Mouse (Mus musculus): ENCODE measurements around the gene Nipsnap3a. TPM values are rescaled to one million over a fixed set of nuclear protein-coding genes. Genes with fewer than 3 reads are reported as not detected.

Nipsnap3a gene
- polyA plus RNA-seq (2012), result not detected in 2 replicates

DNA sequence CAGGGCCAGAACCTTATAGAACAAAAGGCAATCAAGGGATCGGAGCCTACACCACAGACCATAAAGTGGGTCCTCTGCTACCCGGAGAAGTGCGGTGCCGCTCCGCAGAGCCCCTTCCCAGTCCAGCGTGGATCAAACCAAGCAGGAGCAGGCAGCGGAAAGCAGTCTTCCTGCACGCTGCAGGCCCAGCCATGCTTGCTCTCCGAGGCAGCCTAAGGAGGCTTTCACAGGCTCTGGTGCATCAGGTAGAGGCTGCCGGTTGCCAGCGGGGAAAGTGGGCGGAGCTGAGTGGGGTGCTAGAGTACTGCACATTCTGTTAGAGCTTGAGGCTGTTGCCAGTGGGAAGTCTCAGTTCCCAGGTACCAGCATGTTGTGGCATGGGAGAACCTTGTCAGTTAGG lies at the start of gene Nipsnap3a:
TSS of gene Nipsnap3a (plus strand) at position 25 of the 400 bp plus-strand sequence.
- TF ChIP-seq GATA1 (IDR thresholded peaks at IDR 0.05; ENCODE audit: low read length), result no peak

DNA sequence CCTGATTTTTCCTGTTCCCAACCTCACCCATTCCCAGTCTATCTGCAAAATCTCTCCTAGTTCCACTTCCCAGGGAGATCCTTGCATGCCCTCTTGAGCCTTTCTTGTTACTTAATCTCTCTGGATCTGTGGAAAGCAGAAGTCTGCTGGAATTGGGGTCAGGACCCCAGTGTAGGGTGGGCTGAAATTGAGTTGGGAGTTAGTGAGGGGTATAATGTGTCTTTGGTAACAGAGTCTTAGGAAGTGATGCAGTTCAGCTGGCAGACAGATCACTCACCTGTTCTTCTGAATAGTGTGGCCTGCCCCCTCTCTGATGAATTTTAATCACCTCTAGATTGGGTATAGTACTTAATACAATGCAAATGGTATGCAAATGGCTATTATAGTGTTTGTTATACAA lies 42.4 kb upstream of the Nipsnap3a start:
- TF ChIP-seq GATA1 (IDR thresholded peaks at IDR 0.05; ENCODE audit: low read length), result no peak

DNA sequence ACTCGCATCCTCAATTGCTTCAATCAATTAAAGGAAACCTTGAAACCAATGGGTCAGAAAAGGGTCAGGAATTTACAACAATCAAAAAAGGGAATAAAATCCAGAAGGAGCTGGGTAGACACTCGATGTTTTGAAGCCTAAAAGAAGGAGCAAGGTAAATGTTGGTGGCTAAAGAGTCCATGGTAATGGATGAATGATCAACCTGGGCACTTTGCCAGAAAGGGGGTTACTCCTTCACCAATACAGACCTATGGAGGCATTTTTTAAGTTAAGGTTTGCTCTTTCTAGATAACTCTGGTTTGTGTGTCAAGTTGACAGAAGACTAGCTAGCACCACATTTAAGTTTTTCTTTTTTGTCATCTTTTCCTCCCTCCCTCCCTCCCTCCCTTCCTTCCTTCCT lies 40.1 kb upstream of the Nipsnap3a start:
- TF ChIP-seq GATA1 (IDR thresholded peaks at IDR 0.05; ENCODE audit: low read length), result no peak

DNA sequence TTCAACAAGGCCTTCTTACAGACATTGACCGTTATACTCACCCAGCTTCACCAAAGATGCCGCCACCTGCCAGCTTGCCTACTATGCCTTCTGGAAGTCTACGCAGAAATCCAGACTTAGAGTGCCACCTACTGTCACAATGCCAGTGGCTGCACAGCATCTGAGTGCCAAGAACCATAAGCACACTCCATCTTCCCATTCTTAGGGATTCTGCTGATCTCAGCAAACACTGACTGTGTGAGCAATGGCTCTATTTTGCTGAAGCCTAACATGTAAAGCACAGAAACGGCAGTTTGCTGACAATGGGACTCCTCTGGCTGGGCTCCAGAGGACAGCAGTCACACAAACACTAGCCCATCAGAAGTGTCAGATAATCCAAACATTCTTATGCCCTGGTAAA lies 30.4 kb upstream of the Nipsnap3a start:
- TF ChIP-seq GATA1 (IDR thresholded peaks at IDR 0.05; ENCODE audit: low read length), result no peak

DNA sequence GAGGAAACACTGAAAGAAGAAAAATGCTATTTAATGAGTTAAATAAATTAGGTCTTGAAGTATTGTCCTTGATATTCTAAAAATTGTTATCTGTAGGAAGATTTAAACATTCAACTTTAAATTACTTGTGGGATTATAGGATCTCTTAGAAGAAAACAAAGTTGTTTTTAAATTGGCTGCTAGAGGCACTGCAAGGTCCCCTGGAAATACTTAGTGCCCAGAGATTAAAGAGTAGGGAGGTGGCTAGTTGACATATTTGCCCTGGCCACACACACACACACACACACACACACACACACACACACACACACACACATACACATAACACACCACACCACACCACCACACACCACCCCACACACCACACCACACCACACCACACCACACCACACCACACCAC lies 24.8 kb upstream of the Nipsnap3a start, which contains the start of gene Olfr270:
TSS of gene Olfr270 (plus strand) at position 301 of the 400 bp plus-strand sequence.
- TF ChIP-seq GATA1 (IDR thresholded peaks at IDR 0.05; ENCODE audit: low read length), result no peak

DNA sequence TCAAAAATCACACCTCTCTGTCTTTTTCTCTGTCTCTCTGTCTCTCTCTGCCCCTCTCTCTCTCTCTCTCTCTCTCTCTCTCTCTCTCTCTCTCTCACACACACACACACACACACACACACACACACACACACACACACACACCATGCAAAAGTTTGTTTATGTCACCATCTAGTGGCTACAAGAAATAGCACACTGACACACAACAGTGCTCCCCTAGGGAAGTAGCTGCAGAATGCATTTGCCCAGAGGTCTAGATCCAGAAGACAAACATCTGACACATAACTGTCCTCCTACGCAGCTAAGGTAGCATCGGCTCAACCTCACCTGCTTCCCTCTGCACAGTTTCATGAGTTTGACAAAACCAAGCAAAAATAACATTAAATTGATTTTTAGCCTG lies 3.9 kb upstream of the Nipsnap3a start:
- TF ChIP-seq GATA1 (IDR thresholded peaks at IDR 0.05; ENCODE audit: low read length), result no peak

DNA sequence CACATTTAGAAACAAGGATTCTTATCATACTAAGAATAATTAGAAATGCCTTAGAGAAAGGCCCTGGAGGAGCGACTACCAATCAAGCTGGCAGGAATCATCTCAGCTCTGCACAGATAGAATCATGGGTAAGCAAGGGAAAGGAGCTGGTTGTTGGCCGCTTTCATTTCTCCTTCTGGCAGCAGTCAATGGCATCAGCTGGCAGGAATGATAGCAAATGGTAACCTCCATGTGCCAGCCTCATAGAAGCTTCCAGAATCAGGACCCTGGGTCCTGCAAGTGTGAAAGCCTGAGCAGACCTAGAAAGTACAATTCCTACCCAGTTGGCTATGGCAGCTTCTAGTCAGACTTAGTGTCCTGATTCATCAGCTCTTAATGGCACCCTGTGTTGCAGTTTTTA lies 2.8 kb upstream of the Nipsnap3a start:
- TF ChIP-seq GATA1 (IDR thresholded peaks at IDR 0.05; ENCODE audit: low read length), result no peak

DNA sequence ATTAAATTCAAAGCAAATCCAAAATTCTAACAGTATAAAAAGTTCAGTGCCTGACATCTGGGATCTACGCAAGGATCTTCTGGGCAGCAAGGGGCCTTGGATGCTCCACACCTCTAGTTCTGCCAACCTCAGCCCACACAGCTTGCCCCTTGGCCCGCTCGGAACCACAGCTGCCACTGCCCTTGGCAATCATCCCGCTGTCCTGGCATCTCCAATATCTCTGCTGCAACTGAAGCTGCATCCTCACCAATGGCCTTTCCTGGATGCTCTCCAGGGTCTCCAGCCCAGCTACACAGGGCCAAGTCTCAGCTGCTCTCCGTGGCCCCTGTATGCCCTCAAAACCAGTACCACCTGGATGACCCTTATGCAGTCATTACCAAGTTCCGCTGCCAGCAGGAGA lies 10.4 kb downstream of the Nipsnap3a start:
- TF ChIP-seq GATA1 (IDR thresholded peaks at IDR 0.05; ENCODE audit: low read length), result no peak

DNA sequence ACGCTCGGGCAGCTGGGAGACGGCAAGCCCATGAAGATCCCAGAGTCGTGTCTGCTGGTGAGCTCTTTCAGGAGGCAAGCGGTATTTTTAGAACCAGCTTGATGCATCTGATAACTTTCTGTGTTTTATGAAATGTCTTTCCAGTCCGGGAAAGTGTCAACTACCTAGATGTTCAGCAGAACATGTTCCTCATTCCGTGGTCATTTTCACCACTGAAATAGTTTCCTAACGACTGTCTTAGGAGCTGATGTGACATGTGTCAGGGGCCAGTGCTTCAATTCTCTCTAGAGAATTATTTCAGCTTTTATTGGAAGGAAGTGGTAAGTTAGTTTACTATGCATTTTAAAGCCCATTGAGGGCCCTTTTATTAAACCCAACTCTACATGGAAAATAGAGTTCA lies 11.1 kb downstream of the Nipsnap3a start:
- no peak for TF ChIP-seq GATA1 (IDR thresholded peaks at IDR 0.05; ENCODE audit: low read length)

DNA sequence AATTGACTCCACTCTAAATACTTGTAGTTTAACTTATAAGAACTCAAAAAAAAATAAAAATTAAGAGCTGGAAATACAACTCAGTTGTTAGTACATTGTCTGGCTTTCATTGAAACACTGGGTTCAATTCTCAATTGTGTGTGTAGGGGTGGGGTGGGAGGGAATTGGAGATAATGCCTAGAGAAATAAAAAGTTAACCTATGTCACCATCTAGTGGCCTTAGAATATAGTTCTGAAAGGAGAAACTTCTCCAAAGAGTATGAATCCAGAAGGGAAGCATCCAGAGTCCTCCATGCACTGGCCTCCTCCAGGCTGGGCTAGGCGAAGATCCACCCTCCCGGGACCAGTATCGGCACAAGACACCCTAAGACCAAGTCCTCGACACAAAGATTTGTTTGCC lies 20.1 kb downstream of the Nipsnap3a start:
- TF ChIP-seq GATA1 (IDR thresholded peaks at IDR 0.05; ENCODE audit: low read length), result no peak

DNA sequence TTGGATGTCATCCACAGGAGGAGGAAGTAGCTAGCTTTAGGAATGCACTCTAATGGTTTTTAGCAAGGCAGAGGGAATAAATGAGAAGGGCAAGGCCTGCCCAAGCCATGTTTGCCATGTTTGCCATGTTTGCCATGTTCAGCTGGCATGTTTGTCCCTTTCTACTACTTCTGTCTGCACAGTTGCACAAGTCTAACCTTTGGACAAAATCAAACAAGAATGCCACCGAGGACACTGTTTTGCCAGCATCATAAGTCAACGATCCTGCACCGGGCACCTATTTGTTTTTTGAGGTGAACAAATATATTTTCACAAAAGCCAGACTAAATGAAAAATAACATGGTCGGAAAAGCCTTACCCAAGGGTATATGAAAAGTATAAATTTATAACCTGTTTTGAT lies 20.8 kb downstream of the Nipsnap3a start:
- TF ChIP-seq GATA1 (IDR thresholded peaks at IDR 0.05; ENCODE audit: low read length), result no peak

DNA sequence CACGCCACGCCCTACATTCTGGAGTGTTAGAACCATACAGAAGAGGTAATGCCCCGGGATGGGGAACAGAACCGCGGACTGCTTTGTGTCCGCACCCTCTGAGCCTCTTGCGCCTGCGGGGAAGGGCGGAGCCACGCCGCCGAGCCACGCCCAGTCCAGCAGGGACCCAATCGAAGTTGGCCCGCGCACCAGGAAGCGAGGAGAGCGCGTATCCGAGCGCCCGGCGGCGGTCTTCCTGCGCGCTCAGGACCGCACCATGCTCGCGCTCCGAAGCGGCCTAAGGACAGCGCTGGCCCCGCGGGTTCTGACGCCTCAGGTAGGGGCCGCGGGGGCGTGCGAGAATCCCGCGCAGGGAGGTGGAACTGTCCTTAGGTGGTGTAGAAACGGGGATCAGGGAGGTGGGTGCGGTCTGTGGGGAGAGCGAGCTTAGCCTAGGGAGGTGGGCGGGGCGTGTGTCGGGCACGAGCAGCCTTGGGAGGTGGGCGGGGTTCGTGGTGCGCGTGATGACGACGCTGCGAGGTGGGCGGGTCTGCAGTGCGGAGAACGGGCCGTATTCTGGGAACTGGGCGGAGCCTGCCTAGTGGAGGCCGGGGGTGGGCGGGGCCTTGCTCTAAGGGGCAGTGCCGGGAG lies 22.8 kb downstream of the Nipsnap3a start, which contains the start of gene Nipsnap3b:
TSS of gene Nipsnap3b (plus strand) at position 149 of the 630 bp plus-strand sequence.
- no peak for TF ChIP-seq GATA1 (IDR thresholded peaks at IDR 0.05; ENCODE audit: low read length)

DNA sequence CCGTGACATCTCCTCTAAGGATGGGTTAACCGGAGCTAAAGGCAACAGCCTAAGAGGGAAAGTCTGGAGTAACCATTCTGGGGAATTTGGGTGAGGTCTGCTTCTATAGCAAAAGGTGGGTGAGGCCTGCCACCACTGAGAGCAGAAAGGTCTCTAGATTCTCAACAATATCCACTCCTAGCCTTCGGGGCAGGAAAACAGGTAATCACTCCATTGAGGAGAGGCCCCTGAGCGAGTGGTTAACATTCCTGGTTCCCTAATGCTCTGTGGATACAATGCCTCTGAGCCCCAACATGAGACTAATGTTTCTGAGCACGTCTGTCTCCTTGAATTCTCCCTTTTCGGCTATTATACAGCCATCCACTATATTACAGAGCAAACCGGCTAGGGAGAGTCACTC lies 25.3 kb downstream of the Nipsnap3a start:
- TF ChIP-seq GATA1 (IDR thresholded peaks at IDR 0.05; ENCODE audit: low read length), result no peak

DNA sequence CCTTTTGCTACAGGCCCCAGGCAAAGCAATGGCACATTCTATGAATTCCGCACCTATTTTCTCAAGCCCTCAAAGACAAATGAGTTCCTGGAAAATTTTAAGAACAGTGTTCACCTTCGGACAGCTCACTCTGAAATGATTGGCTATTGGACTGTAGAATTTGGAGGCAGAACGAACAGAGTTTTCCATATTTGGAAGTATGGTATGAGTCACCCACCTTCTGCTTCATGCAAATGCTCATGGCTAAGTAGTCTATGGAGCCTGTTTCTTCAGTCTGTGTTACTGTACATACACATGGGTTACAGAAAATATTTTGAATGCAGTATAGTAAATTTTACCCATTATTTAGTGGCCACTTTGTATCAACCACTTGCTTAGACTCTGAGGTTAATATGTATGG lies 26.0 kb downstream of the Nipsnap3a start:
- no peak for TF ChIP-seq GATA1 (IDR thresholded peaks at IDR 0.05; ENCODE audit: low read length)

DNA sequence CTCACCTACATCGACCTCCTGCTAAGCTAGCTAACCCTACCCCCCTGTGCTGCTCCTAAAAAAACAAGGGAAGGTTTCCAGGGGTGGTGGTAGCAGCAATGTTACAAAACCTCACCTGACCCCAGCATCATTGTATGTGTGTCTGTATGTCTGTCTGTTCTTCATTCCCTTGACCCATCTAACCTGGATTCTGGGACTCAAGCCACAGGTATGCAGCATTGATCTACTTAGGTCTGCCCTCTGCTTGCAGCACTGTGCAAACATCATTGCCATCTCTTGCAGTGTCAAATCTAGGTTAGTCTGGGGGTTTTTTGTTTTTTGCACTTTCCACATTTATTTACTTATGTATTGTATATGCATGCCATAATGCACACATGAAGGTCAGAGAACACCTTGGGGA lies 29.3 kb downstream of the Nipsnap3a start:
- no peak for TF ChIP-seq GATA1 (IDR thresholded peaks at IDR 0.05; ENCODE audit: low read length)

DNA sequence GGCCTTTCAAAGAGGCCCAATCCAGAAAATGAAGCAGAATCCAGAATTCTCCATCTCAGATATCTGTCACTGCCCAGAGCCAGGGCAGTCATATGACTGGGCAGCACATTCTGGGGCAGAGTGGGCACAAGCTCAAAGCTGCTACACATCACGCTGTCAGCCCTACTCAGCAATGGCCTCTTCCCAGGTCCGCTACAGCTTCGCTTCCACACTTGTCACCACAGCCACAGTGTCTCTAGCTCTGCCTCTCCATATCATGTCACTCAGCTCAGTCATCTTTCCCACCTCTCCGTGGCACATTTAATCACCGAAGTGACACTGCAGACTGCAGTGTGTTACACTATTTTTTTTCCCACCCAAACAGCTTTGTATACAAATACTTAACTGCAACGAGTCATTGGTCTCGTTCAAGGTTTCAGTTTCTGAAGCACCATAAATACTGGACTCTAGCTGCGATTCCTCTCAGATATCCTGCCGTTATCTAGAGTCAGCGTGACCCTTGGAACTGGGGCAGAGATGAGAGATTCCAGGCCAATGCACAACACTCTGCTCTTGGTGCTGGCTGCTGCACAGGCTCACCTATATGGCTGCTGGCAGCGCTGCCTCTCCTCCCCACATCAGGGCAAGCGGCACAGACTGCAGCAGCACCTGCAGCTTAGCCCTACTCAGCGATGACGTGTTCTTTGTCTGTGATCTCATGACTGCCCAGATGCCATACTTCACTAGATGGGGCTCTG lies 34.3 kb downstream of the Nipsnap3a start:
- TF ChIP-seq GATA1 (IDR thresholded peaks at IDR 0.05; ENCODE audit: low read length), result no peak

DNA sequence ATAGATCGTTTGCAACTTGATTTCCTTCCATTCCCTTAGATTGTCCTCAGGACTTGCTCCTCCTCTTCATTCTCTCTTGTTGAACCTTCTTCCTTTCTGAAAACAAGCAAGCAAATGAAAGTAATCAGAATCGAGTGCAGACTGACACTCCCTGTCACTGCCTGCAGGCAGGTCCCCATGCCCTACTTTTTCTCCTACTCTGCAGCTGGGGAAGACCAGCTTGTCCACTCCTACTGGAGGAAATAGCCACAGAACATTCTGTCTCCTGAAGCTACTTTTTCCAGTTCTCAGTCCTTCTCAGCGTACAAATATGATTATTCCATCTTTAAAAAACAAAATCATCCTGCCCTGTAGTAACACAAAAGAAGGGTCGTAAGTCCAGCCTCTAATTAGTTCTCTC lies 35.3 kb downstream of the Nipsnap3a start:
- TF ChIP-seq GATA1 (IDR thresholded peaks at IDR 0.05; ENCODE audit: low read length), result no peak

Data from G1E-ER4 (cell line).